Mouse (Mus musculus) cortical plate, adult 2 months (tissue): ENCODE measurements around the gene Ttyh3. TPM values are rescaled to one million over a fixed set of nuclear protein-coding genes. Genes with fewer than 3 reads are reported as not detected.

ENCODE experiments used
- H3K27ac ChIP-seq: fragments of 200-500 bp; 2 replicates; pipeline ENCODE4 v1.5.1; 2012; ENCODE audit warnings: low read length, control low read depth, inconsistent platforms; ENCODE audit not compliant: insufficient read depth
- H3K4me1 ChIP-seq: fragments of 200-500 bp; 2 replicates; pipeline ENCODE4 v1.6.1; 2011; ENCODE audit warnings: low read length; ENCODE audit not compliant: control insufficient read depth, insufficient read depth
- H3K4me3 ChIP-seq: fragments of 200-500 bp; 2 replicates; pipeline ENCODE4 v1.5.1; 2011; ENCODE audit warnings: mild to moderate bottlenecking, low read length, control low read depth; ENCODE audit not compliant: insufficient read depth
- CTCF ChIP-seq: fragments of 200-500 bp; IDR thresholded peaks from 2 replicates; pipeline ENCODE4 v1.5.1; 2011; ENCODE audit warnings: mild to moderate bottlenecking, control low read depth, low read length; ENCODE audit not compliant: insufficient read depth; ENCODE audit errors: extremely low read depth
- POLR2A ChIP-seq: fragments of 200-500 bp; IDR thresholded peaks from 2 replicates; pipeline ENCODE4 v1.6.1; 2011; ENCODE audit warnings: mild to moderate bottlenecking, low read length, control low read depth; ENCODE audit not compliant: insufficient read depth; ENCODE audit errors: extremely low read depth
- polyA plus RNA-seq: library from polyadenylated mRNA; depleted of rRNA; stranded (reverse); fragments of >200 nt; gene quantifications from 2 replicates; pipeline ENCODE4 v1.2.3, GENCODE M21; 2012

The Ttyh3 gene
- polyA plus RNA-seq, 1 experiment, result 119 TPM

- H3K4me1 ChIP-seq, result no peaks in the 10 kb centered on the region
- no peak overlapping the region for H3K27ac ChIP-seq
- no peak overlapping the region for H3K4me3 ChIP-seq
- TF ChIP-seq POLR2A (no peak), CTCF (no peak)
Observed at GRCm38 (mm10) chr5:140614837-140615236, 34.0 kb downstream of the Ttyh3 start.

GRCm38 (mm10) chr5:140614141-140614540 lies 34.7 kb downstream of the Ttyh3 start:
- no peak for TF ChIP-seq POLR2A
- TF ChIP-seq CTCF, result no peak

DNA sequence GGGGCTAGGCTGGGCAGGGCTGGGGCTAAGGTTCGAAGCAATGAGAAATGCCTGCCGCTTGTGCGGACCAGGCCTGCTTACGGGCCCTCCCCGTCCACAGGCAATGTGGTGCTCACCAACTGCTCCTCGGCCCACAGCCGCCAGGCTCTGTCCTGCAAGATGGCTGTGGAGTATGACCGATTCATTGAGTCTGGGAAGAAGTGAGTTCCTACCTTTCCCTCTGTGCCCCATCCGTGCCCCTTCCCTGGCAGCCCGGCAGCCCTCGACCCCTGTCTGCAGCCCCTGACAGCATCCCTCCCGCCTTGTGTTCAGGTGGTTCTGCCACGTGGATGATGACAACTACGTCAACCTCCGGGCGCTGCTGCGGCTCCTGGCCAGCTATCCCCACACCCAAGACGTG lies 36.6 kb downstream of the Ttyh3 start:
- TF ChIP-seq POLR2A, result no peak
- no peak for TF ChIP-seq CTCF
- Histone ChIP-seq H3K27ac (no peak overlapping the region), H3K4me3 (no peak overlapping the region), H3K4me1 (no peaks in the 10 kb centered on the region)

More at GRCm38 (mm10) chr5:140614141-140614540, 34.7 kb downstream of the Ttyh3 start:
- Histone ChIP-seq H3K4me3 (no peak overlapping the region), H3K4me1 (no peaks in the 10 kb centered on the region), H3K27ac (no peak overlapping the region)

- Histone ChIP-seq H3K4me1 (no peaks in the 10 kb centered on the region), H3K4me3 (no peak overlapping the region), H3K27ac (no peak overlapping the region)
- TF ChIP-seq CTCF (no peak), POLR2A (no peak)
Observed at GRCm38 (mm10) chr5:140611611-140612185, 37.1 kb downstream of the Ttyh3 start.

GRCm38 (mm10) chr5:140611021-140611583 lies 37.7 kb downstream of the Ttyh3 start:
- no peaks in the 10 kb centered on the region for H3K4me1 ChIP-seq
- H3K4me3 ChIP-seq, result no peak overlapping the region; the same call in 1 of the 2 replicates
- H3K27ac ChIP-seq, result peak overlapping the region; percentile 83
- no peak for TF ChIP-seq CTCF
- TF ChIP-seq POLR2A, result no peak

DNA sequence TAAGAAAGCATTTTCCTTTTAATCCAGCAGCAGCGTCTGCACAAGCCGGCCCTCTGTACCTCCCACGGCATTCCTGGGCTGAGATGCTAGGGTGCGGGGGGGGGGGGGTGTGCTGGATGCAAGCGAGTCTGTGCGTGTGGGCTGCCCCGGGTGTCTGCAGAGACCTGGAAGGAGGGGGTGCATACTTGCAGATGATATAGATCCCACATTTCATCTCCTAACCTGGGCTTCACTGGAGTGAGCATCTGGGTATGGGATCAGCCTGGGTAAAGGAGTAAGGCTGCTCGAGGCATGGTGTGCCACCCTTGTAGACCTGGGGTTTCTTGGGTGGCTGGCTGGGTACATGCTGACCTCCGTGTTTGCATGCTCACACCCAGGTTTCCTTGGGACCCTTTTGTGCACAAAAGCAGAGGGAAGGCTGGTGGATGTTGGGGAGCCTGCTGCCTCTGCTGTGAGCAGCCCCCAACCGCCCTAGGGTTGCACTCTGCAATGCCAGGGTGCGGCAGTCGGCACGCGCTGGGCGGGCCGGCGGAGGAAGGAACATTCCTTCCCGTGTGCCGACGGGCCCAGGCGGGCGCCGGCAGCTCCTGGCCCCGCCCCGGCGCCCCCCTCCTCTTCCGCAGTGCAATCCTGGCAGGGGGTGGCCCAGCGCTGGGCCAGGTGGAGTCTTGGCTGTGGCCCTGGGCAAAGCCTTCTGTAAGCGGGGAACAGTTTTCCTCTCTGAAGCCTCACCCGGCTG lies 38.4 kb downstream of the Ttyh3 start:
- H3K4me1 ChIP-seq, result no peaks in the 10 kb centered on the region
- H3K27ac ChIP-seq, result peak overlapping the region; percentile 83
- TF ChIP-seq CTCF, result no peak
- TF ChIP-seq POLR2A, result 0 out of 2 replicates have a peak, but pooled peaks have one; percentile 5
- peak overlapping the region; percentile 48 for H3K4me3 ChIP-seq

DNA sequence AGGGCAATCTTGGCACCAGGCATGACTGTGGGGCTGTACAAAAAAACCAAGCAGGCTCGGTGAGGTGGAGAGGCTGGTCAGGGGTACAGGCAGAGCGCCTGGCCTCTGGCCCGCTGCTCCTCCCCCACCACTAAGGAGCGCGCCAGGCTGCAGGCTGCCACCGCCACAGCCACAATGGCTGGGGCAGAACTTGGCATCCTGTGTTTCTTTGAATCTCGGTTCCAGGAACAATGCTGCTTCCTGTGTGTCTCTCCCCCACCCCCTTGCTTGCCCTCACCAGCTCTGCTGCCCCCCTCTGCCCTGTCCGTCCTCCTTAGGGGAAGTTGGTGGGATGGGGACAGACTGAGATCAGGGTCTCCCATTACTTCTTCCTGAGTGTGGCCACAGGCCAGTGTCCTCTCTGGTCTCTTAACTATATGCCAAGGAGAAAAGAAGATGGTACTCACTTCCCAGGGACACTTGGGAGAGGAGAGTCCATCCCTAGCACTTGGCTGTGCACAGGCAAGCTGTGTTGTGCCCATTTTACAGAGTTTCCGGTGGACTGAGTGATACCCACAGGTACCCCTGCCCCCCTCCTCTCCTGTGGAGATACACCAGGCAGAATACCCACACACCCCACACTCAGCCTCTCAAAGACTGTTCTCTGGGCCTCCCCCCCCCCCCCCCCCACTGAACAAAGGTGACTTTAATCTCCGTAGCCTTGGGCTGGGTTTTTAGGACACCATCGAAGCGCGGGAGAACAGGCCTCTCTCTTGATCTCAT lies 39.1 kb downstream of the Ttyh3 start:
- peak overlapping the region; percentile 48 for H3K4me3 ChIP-seq
- H3K4me1 ChIP-seq, result no peaks in the 10 kb centered on the region

GRCm38 (mm10) chr5:140608634-140609015 lies 40.2 kb downstream of the Ttyh3 start:
- no peaks in the 10 kb centered on the region for H3K4me1 ChIP-seq

More for the DNA sequence above, 39.1 kb downstream of the Ttyh3 start:
- peak overlapping the region; percentile 83 for H3K27ac ChIP-seq
- TF ChIP-seq POLR2A (no peak), CTCF (no peak)

More at GRCm38 (mm10) chr5:140608634-140609015, 40.2 kb downstream of the Ttyh3 start:
- H3K27ac ChIP-seq, result peak overlapping the region; percentile 75
- H3K4me3 ChIP-seq, result peak overlapping the region; percentile 48
- TF ChIP-seq POLR2A, result no peak
- TF ChIP-seq CTCF, result no peak
